Mouse (Mus musculus): ENCODE data around the gene Lrp6. TPM values are rescaled to one million over a fixed set of nuclear protein-coding genes. Genes with fewer than 3 reads are reported as not detected.

Lrp6 gene
- total and polyA plus RNA-seq, 3 experiments, result 27.1 to 71.2 (median 71.1) TPM

DNA sequence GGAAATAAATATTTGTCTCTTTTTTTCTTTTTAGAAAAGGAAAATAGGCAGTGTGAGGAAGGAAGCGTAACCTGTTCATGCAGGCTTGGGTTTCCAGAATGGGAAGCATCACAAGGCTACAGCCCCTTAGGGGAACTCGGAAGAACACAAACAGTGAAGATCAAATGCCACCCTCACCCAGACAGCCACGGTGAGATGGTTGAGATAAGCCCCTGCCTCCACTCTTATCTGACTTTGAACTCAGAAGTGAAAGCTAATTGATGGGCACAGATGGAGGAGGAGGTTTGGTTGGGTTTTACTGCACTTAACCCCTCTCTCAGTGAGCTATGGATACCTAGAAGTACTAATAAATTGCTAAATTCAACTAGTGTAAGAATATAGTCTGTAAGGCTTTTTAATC lies 33.7 kb downstream of the Lrp6 start:
- DNase-seq, result no peak

- no peak for DNase-seq
Measured at GRCm38 (mm10) chr6:134531950-134532349, 34.8 kb downstream of the Lrp6 start.

- no peak for DNase-seq
Measured at GRCm38 (mm10) chr6:134529340-134529739, 37.4 kb downstream of the Lrp6 start.

GRCm38 (mm10) chr6:134528396-134528795 lies 38.4 kb downstream of the Lrp6 start:
- DNase-seq, result no peak

DNA sequence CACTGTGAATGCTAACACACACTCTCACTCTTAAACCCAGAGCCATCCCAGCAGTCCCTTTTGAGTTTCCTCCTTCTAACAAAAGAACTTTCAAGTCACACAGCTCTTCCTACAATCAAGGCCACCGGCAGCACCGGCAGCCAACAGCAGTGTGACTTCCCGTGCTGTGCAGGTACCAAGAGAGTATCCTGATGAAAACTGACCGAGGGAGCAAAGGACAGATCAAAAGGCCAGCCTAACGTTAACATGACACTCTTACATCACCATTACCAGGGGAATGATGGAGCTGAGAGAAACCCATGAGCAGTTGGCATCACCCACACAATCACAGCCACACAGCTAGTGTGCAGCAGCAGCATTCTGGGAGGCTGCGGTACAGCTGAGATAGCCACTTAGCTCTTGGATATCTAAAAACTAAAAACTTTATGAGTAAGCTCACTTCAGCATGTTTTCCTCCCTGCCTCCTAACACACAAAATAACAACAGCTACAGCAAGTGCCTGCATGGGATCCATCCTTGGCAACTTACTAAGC lies 39.1 kb downstream of the Lrp6 start:
- DNase-seq, result peak; percentile 38

- no peak for DNase-seq
Measured at GRCm38 (mm10) chr6:134526821-134527595, 39.8 kb downstream of the Lrp6 start.

- DNase-seq, result no peak
Measured at GRCm38 (mm10) chr6:134526275-134526674, 40.5 kb downstream of the Lrp6 start.

DNA sequence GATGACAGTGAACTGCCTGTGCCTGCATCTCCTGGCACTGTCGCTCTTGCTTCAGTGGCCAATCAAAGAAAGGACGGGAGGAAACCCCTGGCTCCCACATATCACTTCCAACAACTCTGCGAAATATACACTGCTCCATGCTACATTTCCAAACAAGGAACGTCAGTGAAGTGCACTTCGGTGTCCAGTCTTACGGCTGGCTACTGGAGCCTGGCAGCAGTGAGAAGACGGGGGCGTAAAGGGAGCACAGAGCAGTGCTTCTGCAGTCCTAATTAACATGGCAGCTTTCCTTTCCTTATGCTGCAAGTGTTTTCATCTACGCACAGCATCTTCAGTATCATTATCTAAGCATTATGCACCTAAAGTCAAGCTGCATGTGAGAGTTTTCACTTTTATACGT lies 45.4 kb downstream of the Lrp6 start:
- DNase-seq, result no peak

DNA sequence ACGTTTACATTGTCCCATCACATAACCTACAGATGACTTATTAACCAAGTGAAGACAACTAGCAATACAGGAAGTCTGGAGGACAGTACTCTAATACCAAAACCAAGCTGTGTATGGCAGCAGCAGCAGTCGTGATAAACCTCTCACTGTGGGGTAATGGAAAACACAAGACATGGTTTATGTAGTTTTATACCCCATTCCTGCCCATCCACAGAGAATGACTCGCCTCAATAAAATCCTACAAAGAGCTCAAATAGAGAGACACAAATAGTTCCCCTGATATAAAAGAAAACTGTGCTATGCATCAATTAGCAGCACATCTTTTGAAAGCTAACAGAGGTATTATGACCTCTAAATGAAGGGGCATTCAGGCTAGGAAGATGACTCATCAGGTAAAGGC lies 45.9 kb downstream of the Lrp6 start:
- no peak for DNase-seq

GRCm38 (mm10) chr6:134518450-134518849 lies 48.3 kb downstream of the Lrp6 start:
- DNase-seq, result no peak

DNA sequence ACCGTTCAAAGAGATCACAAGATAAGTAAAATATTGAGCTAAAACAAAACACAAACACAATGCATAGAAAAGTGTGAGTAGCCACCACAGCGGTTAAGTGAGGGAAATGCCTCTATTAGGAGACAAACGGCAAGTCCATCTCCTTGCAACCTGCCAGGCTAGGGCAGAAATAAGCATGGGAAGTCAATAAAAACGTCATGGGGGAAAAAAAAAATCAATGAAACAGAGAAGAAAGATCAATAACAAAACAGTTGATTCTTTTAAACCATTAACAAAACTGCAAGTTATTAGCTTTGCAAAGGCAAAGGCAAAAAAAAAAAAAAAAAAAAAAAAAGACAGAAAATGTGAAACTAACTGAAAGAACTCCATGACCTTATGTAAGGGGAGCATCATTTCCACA lies 49.6 kb downstream of the Lrp6 start:
- DNase-seq, result no peak

DNA sequence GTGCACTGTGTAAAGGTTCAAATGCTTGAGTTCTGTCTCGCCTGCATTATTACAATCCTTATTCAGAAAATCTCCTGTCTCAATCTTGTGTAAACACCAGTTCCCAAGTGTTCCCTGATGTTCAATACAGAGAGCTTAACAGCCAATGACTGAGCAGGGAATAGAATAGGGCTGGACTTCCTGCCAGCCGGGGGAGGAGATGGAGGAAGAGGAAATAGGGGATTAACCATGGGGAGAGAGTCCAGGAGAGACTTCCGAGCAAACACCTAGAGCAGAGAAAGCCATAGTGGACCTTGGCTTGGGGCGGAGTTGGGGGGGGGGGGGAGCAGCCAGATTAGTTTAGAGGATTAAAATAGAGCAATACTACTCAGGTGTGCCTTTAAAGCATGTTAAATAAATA lies 51.3 kb downstream of the Lrp6 start:
- peak; percentile 30 for DNase-seq

GRCm38 (mm10) chr6:134513896-134514510 lies 52.8 kb downstream of the Lrp6 start:
- peak; percentile 58 for DNase-seq

GRCm38 (mm10) chr6:134513011-134513410 lies 53.8 kb downstream of the Lrp6 start:
- DNase-seq, result no peak

DNA sequence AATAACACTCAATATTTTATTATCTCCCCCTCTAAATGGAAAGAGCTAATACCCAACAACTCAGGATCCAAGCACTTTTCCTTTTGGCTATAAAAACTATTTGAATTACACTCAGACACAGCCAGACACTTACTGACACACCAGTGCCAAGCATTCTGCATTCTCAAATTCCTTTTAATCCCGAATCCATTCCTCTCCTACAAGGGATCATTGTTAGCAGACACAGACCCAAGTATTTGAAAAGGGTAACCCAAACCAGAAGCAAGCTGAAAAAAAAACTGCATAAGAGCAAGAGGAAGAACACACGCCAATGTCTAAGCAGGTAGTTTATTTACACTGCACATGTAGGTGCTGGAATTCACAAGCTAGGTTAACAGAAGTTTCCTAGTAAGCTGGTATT lies 54.3 kb downstream of the Lrp6 start:
- DNase-seq, result no peak

GRCm38 (mm10) chr6:134511118-134511517 lies 55.6 kb downstream of the Lrp6 start:
- DNase-seq, result no peak

- no peak for DNase-seq
Measured at GRCm38 (mm10) chr6:134510280-134510679, 56.5 kb downstream of the Lrp6 start.

DNA sequence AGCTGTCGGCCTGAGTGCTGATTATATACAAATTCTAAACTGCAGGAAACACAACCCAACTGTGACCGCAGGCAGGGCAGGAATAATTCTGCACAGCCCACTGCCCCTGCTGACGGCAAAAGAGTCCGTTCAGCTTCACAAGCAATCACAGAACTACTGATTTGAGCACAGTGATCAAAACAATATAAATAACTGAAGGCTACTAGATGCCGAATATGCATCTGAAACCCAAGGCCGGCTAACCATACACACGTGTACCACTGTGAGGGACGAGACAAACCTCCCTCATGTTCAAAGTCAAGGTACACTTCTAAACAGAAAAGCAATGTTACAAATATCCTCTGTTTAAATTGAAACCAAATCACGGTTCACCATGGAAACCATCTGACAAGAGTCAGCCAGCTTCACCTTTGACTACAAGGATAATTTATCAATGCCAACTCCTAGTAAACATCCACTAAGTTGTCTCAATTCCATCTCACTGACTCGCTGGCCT lies 57.0 kb downstream of the Lrp6 start:
- peak; percentile 15 for DNase-seq

DNA sequence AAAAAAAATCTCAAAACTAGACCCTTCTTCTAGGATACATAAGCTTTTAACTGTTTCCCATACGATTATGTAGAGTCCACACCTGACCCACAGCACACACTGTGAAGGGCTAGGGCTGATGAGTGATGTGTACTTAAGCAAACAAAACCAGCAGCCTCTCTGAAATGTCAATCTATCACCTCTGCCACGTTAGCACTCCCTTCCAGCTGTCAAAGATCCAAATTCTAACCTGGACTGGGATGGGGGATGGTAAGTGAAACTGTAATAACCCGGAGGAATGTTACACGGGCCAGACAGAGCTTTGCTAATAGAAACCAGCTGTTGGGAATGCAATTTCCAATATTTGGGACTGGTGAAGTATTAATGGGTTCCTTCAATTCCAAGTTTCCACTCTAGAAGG lies 61.9 kb downstream of the Lrp6 start:
- no peak for DNase-seq

- no peak for DNase-seq
Measured at GRCm38 (mm10) chr6:134502335-134502734, 64.4 kb downstream of the Lrp6 start.

- DNase-seq, result no peak
Measured at GRCm38 (mm10) chr6:134500381-134501162, 66.2 kb downstream of the Lrp6 start.

DNA sequence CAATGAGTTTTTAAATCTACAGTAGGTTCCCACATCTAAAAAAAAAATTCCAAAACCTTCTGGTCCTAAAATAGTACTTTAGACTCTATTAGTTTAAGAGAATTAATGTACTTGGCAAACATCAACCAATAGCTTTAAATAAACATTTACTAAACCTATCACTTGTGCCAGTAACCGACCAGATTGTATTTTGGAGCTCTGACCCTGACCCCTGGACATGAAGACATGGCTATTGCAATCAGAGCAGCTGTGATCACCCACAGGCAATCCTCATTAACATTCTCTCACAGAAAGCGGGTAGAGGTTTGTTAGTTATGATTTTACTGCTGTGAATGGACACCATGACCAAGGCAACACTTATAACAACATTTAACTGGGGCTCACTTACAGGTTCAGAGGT lies 67.7 kb downstream of the Lrp6 start:
- no peak for DNase-seq

DNA sequence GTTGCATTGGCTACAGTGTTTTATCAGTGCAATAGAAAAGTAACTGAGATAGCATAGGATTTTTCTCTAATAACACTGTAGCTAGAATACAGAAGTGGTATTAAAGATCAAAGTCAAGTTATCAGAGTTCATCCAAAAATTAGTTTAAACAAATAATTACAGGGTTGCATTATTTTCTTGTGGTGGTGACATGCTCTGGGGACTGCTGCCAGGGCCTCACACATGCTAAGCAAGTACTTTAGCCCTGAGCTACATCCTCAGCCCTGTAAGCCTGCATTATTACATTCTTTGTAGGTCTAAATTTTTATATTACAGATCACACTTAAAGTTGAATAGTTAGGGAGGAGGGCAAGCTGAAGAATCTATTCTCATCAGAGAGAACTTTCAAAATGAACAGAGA lies 68.2 kb downstream of the Lrp6 start:
- no peak for DNase-seq
